Comparison of ENCODE assay signal across 16 mouse cellular contexts in genomic region chr14:122382281-122382680, GRCm38 (mm10).
DNase-seq lines count a peak whose midpoint lies in the region; ATAC-seq lines count a peak whose summit lies in the region.
"Had no signal": no experiment of that assay in that cellular context is flagged by ENCODE, and none has a peak within 500 bp of the region (broad histone marks: within the 10 kb centered on the region; RNA-seq: fewer than 3 reads in every experiment).

No protein-coding gene starts in this region.

- no peak overlapping the region for H3K4me3 ChIP-seq in forebrain, embryonic 14.5 days (ENCODE audit: low read depth, low read length)
- no peak overlapping the region for H3K4me3 ChIP-seq in forebrain, embryonic 12.5 days (replicated peaks)
- H3K4me3 ChIP-seq in hindbrain, embryonic 16.5 days (ENCODE audit: low read length), result no peak overlapping the region
- no peak overlapping the region for H3K4me3 ChIP-seq in hindbrain, embryonic 12.5 days
- no peak overlapping the region for H3K4me3 ChIP-seq in midbrain, embryonic 15.5 days
- H3K4me3 ChIP-seq in midbrain, embryonic 16.5 days (ENCODE audit: low read depth, low read length), result no peak overlapping the region
- H3K4me3 ChIP-seq: embryonic facial prominence, embryonic 12.5 days; heart, embryonic 13.5 days had no signal

- H3K9me3 ChIP-seq in forebrain, embryonic 14.5 days (replicated peaks; ENCODE audit: control insufficient read depth, low read length), result no peaks in the 10 kb centered on the region
- no peaks in the 10 kb centered on the region for H3K9me3 ChIP-seq in forebrain, embryonic 12.5 days
- no peaks in the 10 kb centered on the region for H3K9me3 ChIP-seq in hindbrain, embryonic 16.5 days (ENCODE audit: control insufficient read depth, low read length)
- no peaks in the 10 kb centered on the region for H3K9me3 ChIP-seq in hindbrain, embryonic 12.5 days (replicated peaks)
- H3K9me3 ChIP-seq in midbrain, embryonic 15.5 days, result no peaks in the 10 kb centered on the region
- no peaks in the 10 kb centered on the region for H3K9me3 ChIP-seq in midbrain, embryonic 16.5 days (replicated peaks; ENCODE audit: control insufficient read depth, low read length, poor library complexity, severe bottlenecking)
- H3K9me3 ChIP-seq: embryonic facial prominence, embryonic 12.5 days; heart, embryonic 13.5 days had no signal

- H3K9ac ChIP-seq in forebrain, embryonic 14.5 days (ENCODE audit: low read length), result no peak overlapping the region
- H3K9ac ChIP-seq in forebrain, embryonic 12.5 days, result no peak overlapping the region
- H3K9ac ChIP-seq in hindbrain, embryonic 16.5 days (ENCODE audit: low read depth, low read length), result no peak overlapping the region
- H3K9ac ChIP-seq in hindbrain, embryonic 12.5 days, result no peak overlapping the region
- H3K9ac ChIP-seq in midbrain, embryonic 15.5 days, result no peak overlapping the region
- no peak overlapping the region for H3K9ac ChIP-seq in midbrain, embryonic 16.5 days (ENCODE audit: low read depth, low read length)
- H3K9ac ChIP-seq: embryonic facial prominence, embryonic 12.5 days; heart, embryonic 13.5 days had no signal

- H3K4me2 ChIP-seq in forebrain, embryonic 14.5 days (ENCODE audit: low read length), result no peak overlapping the region
- no peak overlapping the region for H3K4me2 ChIP-seq in forebrain, embryonic 12.5 days
- H3K4me2 ChIP-seq in hindbrain, embryonic 16.5 days (ENCODE audit: low read length), result peak overlapping the region; percentile 25; the same call in 1 of the 2 replicates
- H3K4me2 ChIP-seq in hindbrain, embryonic 12.5 days (replicated peaks), result no peak overlapping the region
- no peak overlapping the region for H3K4me2 ChIP-seq in midbrain, embryonic 15.5 days
- no peak overlapping the region for H3K4me2 ChIP-seq in midbrain, embryonic 16.5 days (ENCODE audit: low read length)
- H3K4me2 ChIP-seq: embryonic facial prominence, embryonic 12.5 days; heart, embryonic 13.5 days had no signal

- 0 out of 2 replicates have a peak, but pooled peaks cover 3% of the 10 kb centered on the region for H3K27me3 ChIP-seq in forebrain, embryonic 14.5 days (replicated peaks; ENCODE audit: control insufficient read depth, insufficient read depth, low read length)
- peaks cover 46% of the 10 kb centered on the region for H3K27me3 ChIP-seq in forebrain, embryonic 12.5 days
- peaks cover 2% of the 10 kb centered on the region for H3K27me3 ChIP-seq in hindbrain, embryonic 16.5 days (replicated peaks; ENCODE audit: control insufficient read depth, insufficient read depth, low read length)
- peaks cover 2% of the 10 kb centered on the region; the same call in 1 of the 2 replicates for H3K27me3 ChIP-seq in hindbrain, embryonic 12.5 days
- peaks cover 69% of the 10 kb centered on the region for H3K27me3 ChIP-seq in midbrain, embryonic 15.5 days (replicated peaks)
- peaks cover 47% of the 10 kb centered on the region for H3K27me3 ChIP-seq in midbrain, embryonic 16.5 days (ENCODE audit: control insufficient read depth, insufficient read depth, low read depth, low read length)
- H3K27me3 ChIP-seq: CH12.LX; heart, embryonic 13.5 days; Patski had no signal

- H3K27ac ChIP-seq in forebrain, embryonic 14.5 days (ENCODE audit: low read depth, low read length), result 0 out of 2 replicates have a peak overlapping the region, but pooled peaks have one; percentile 1
- H3K27ac ChIP-seq in forebrain, embryonic 12.5 days, result no peak overlapping the region
- 0 out of 2 replicates have a peak overlapping the region, but pooled peaks have one; percentile 39 for H3K27ac ChIP-seq in hindbrain, embryonic 16.5 days (ENCODE audit: low read depth, low read length)
- no peak overlapping the region for H3K27ac ChIP-seq in hindbrain, embryonic 12.5 days
- H3K27ac ChIP-seq in midbrain, embryonic 15.5 days, result 0 out of 2 replicates have a peak overlapping the region, but pooled peaks have one; percentile 15
- H3K27ac ChIP-seq in midbrain, embryonic 16.5 days (ENCODE audit: low read length), result no peak overlapping the region
- H3K27ac ChIP-seq: embryonic facial prominence, embryonic 12.5 days; heart, embryonic 13.5 days had no signal

- peaks cover 10% of the 10 kb centered on the region; the same call in 1 of the 2 replicates for H3K4me1 ChIP-seq in forebrain, embryonic 14.5 days (ENCODE audit: control insufficient read depth, insufficient read depth, low read length)
- H3K4me1 ChIP-seq in forebrain, embryonic 12.5 days, result peaks cover 40% of the 10 kb centered on the region
- no peaks in the 10 kb centered on the region for H3K4me1 ChIP-seq in hindbrain, embryonic 16.5 days (ENCODE audit: control insufficient read depth, insufficient read depth, low read depth, low read length)
- peaks cover 10% of the 10 kb centered on the region; the same call in 1 of the 2 replicates for H3K4me1 ChIP-seq in hindbrain, embryonic 12.5 days
- no peaks in the 10 kb centered on the region for H3K4me1 ChIP-seq in midbrain, embryonic 15.5 days
- H3K4me1 ChIP-seq in midbrain, embryonic 16.5 days (ENCODE audit: control insufficient read depth, insufficient read depth, low read length), result no peaks in the 10 kb centered on the region
- H3K4me1 ChIP-seq: embryonic facial prominence, embryonic 12.5 days; heart, embryonic 13.5 days had no signal

- no peak for ATAC-seq in forebrain, embryonic 14.5 days
- no peak for ATAC-seq in forebrain, embryonic 12.5 days (ENCODE audit: low FRiP score)
- no peak for ATAC-seq in hindbrain, embryonic 16.5 days
- ATAC-seq in hindbrain, embryonic 12.5 days (ENCODE audit: low FRiP score), result no peak
- no peak for ATAC-seq in midbrain, embryonic 15.5 days (replicated peaks)
- ATAC-seq in midbrain, embryonic 16.5 days, result no peak
- ATAC-seq: activated CD4-positive, CD25-positive, alpha-beta regulatory T cell, adult 4 months; Patski had no signal

- 45% methylated on average over 5 of the region's 5 CpGs for WGBS in forebrain, embryonic 14.5 days
- 52% methylated on average over 5 of the region's 5 CpGs for WGBS in forebrain, embryonic 12.5 days
- WGBS in hindbrain, embryonic 16.5 days, result 60% methylated on average over 5 of the region's 5 CpGs
- 37% methylated on average over 5 of the region's 5 CpGs for WGBS in hindbrain, embryonic 12.5 days
- 42% methylated on average over 5 of the region's 5 CpGs for WGBS in midbrain, embryonic 15.5 days
- WGBS in midbrain, embryonic 16.5 days, result 41% methylated on average over 5 of the region's 5 CpGs

- no peaks in the 10 kb centered on the region for H3K36me3 ChIP-seq in forebrain, embryonic 14.5 days (ENCODE audit: control insufficient read depth, insufficient read depth, low read length)
- H3K36me3 ChIP-seq in forebrain, embryonic 12.5 days (replicated peaks), result no peaks in the 10 kb centered on the region
- H3K36me3 ChIP-seq in hindbrain, embryonic 16.5 days (ENCODE audit: control insufficient read depth, insufficient read depth, low read length), result no peaks in the 10 kb centered on the region
- H3K36me3 ChIP-seq in hindbrain, embryonic 12.5 days, result no peaks in the 10 kb centered on the region
- H3K36me3 ChIP-seq in midbrain, embryonic 15.5 days (replicated peaks), result no peaks in the 10 kb centered on the region
- H3K36me3 ChIP-seq in midbrain, embryonic 16.5 days (ENCODE audit: control insufficient read depth, insufficient read depth, low read length), result no peaks in the 10 kb centered on the region
- H3K36me3 ChIP-seq: embryonic facial prominence, embryonic 12.5 days; heart, embryonic 13.5 days had no signal

- DNase-seq in forebrain, embryonic 14.5 days (ENCODE audit: low spot score), result no peak
- DNase-seq: adrenal gland, postnatal 14 days; gastrocnemius, postnatal 36 days; heart, adult 11 months; heart, postnatal 4 days; kidney, adult 11 months had no signal

Comparison
In these comparisons a context has a peak if more than half of its experiments do, and no peak if none do; other contexts are left out.
1. H3K27ac ChIP-seq: peak in forebrain, embryonic 14.5 days (single experiment), hindbrain, embryonic 16.5 days (single experiment) and midbrain, embryonic 15.5 days (single experiment); none in forebrain, embryonic 12.5 days (single experiment), hindbrain, embryonic 12.5 days (single experiment) and midbrain, embryonic 16.5 days (single experiment).